Mouse (Mus musculus): ENCODE data around the gene Zfp961.
"Not testable (repeated sequence)": the region's sequence is repeated elsewhere in the genome, so short reads cannot be mapped to it uniquely, and the experiment has no call there.

The Zfp961 gene

GRCm38 (mm10) chr8:71950482-71951221 is at the start of gene Zfp961:
Gene Zfp961 (plus strand): TSS chr8:71951038.
- peak; percentile 97 to 99 for DNase-seq (ENCODE audit: low spot score in 2 of 2)

- not testable (repeated sequence) for DNase-seq (ENCODE audit: low spot score in 2 of 2)
These were observed 47.8 kb upstream of the Zfp961 start for GRCm38 (mm10) chr8:71903084-71903483.

- no peak for DNase-seq (ENCODE audit: low spot score in 2 of 2)
These were observed 44.0 kb upstream of the Zfp961 start for GRCm38 (mm10) chr8:71906809-71907208.

GRCm38 (mm10) chr8:71907798-71908257 is 43.0 kb upstream of the Zfp961 start:
- DNase-seq (ENCODE audit: low spot score in 2 of 2), result no peak

- DNase-seq (ENCODE audit: low spot score in 2 of 2), result peak; percentile 79 to 89
These were observed 42.3 kb upstream of the Zfp961 start, which contains the start of the genes Zfp882 and Zfp617 for GRCm38 (mm10) chr8:71908309-71909261. Gene Zfp882 (plus strand): TSS chr8:71908608. Gene Zfp617 (plus strand): TSS chr8:71908635.

- no peak for DNase-seq (ENCODE audit: low spot score in 2 of 2)
These were observed 38.6 kb upstream of the Zfp961 start for GRCm38 (mm10) chr8:71912286-71912685.

- peak; percentile 91 to 94 for DNase-seq (ENCODE audit: low spot score in 2 of 2)
These were observed 28.1 kb upstream of the Zfp961 start for GRCm38 (mm10) chr8:71922567-71923401.

DNA sequence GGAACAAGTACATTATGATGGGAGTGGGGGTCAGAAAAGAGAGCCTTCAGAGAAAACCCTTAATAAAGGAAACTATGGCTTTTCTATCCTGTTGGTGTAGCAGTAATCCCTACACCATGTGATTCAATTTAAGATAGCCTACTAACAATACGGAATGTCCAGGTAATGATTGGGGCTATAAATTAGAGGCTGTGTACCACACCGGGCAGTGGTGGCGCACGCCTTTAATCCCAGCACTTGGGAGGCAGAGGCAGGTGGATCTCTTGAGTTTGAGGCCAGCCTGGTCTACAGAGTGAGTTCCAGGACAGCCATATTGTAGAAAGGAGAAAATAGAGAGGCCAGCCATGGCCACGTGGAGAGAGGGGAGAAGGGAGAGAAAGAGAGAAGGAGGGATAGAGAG is 25.0 kb upstream of the Zfp961 start:
- no peak for DNase-seq (ENCODE audit: low spot score in 2 of 2)

DNA sequence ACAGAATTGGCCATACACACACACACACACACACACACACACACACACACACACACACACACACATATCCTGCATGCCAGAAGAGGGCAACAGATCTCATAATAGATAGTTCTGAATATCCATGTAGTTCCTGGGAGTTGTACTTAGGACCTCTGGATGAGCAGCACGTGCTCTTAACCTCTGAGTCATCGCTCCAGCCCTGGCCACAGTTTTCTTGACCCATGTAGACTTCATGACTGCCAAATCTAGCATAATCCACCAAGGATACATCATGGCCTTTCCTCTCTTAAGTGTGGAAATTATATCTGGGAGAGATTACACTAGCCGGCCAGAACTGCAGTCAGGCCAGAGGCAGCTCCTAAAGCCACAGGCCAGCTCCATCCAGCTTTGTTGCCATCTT is 24.3 kb upstream of the Zfp961 start:
- DNase-seq (ENCODE audit: low spot score in 2 of 2), result no peak

GRCm38 (mm10) chr8:71927779-71928178 is 23.1 kb upstream of the Zfp961 start:
- DNase-seq (ENCODE audit: low spot score in 2 of 2), result no peak

GRCm38 (mm10) chr8:71938037-71938436 is 12.8 kb upstream of the Zfp961 start:
- DNase-seq (ENCODE audit: low spot score in 2 of 2), result not testable (repeated sequence)

GRCm38 (mm10) chr8:71940293-71941208 is 10.3 kb upstream of the Zfp961 start:
- DNase-seq (ENCODE audit: low spot score in 2 of 2), result peak; percentile 61 to 68

- DNase-seq (ENCODE audit: low spot score in 2 of 2), result no peak
These were observed 9.1 kb upstream of the Zfp961 start for GRCm38 (mm10) chr8:71941776-71942175.

GRCm38 (mm10) chr8:71948624-71949023 is 2.2 kb upstream of the Zfp961 start:
- DNase-seq (ENCODE audit: low spot score in 2 of 2), result no peak

DNA sequence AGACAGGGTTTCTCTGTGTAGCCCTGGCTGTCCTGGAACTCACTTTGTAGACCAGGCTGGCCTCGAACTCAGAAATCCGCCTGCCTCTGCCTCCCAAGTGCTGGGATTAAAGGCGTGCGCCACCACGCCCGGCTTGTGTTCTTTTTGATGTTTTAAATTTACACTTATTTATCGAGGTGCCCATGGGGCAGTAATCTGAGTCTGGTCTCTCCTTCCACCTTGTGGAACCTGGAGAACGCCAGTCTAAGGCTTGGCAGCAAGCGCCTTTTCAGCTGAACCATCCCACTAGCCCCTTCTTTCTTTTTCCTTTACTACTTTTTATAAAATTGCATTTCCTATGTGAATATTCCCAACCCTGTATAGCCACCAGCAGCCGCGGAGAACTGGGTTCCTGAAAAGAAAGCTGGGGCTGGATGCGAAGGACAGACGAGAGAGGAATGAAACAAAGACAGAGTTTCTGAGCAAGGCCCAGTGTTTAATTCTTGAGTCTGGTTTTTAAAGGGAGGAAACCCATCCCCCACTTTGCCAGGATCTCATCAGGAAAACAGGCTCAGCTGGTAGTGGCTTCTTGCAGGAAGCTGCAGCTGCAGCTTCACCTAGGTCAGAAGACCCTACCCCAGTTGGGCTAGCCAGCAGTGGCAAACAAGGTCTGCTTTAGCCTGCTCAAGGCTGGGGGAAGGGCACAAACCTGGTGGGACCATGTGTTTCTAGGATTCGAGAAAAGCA is 761 bp downstream of the Zfp961 start:
- DNase-seq (ENCODE audit: low spot score in 2 of 2), result no peak

DNA sequence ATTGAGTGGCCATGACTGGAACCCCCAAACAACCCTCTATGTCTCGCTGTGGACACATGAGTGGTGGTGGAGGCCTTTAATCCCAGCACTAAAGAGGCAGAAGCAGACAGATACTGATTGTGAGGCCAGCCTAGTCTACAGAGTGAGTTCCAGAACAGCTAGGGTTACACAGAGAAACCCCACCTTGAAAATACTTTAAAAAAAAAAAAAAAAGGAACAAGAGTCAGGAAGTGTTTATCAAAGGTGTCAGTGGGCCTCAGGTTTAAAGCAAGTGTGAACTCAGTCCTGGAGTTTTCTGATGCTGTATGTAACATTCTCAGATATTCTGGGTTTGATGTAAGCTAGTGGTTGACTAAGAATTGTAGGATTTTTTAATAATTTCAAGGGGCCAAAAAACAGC is 1.7 kb downstream of the Zfp961 start:
- DNase-seq (ENCODE audit: low spot score in 2 of 2), result no peak

- not testable (repeated sequence) for DNase-seq (ENCODE audit: low spot score in 2 of 2)
These were observed 2.3 kb downstream of the Zfp961 start for GRCm38 (mm10) chr8:71952961-71953700.

DNA sequence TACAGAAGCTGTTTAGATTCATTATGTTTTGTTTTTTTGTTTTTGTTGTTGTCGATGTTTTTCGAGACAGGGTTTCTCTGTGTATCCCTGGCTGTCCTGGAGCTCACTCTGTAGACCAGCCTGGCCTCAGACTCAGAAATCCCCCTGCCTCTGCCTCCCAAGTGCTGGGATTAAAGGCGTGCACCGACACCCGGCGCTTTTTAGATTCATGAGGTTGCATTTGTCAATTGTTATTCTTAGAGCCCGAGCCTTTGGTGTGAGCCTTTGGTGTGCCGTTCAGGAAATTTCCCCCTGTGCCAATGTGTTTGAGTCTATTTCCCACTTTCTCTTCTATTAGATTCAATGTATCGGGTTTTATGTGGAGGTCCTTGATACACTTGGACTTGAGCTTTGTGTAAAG is 3.8 kb downstream of the Zfp961 start:
- no peak for DNase-seq (ENCODE audit: low spot score in 2 of 2)

DNA sequence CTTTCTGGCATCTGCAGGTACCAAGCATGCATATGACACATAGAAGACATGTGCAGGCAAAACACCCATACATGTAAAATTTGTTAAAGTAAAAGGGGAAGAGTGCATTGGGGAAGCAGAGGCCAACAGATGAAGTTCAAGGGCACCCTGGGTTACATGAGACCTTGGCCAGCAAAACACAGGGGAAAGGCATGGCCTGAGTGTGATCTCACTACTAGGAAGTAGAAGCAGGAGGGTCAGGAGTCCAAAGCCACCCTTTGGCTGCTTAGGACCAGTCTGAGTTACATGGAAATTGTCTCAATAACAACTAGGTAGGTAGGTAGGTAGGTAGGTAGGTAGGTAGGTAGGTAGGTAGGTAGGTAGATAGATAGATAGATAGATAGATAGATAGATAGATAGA is 9.6 kb downstream of the Zfp961 start:
- DNase-seq (ENCODE audit: low spot score in 2 of 2), result no peak
